Mouse (Mus musculus) gastrocnemius, adult 8-10 months (tissue): ENCODE data around the gene Acaca. TPM values are rescaled to one million over a fixed set of nuclear protein-coding genes. Genes with fewer than 3 reads are reported as not detected.
"Not testable (repeated sequence)": the region's sequence is repeated elsewhere in the genome, so short reads cannot be mapped to it uniquely, and the experiment has no call there.

ENCODE experiments used
- DNase-seq, 2 experiments: peaks; one replicate each; pipeline ENCODE4 v3.0.0; 2022; ENCODE audit warnings: low spot score in 2 of 2
- total RNA-seq, 4 experiments: library from RNA; stranded (reverse); gene quantifications; 2 replicates each; pipeline ENCODE4 v1.2.4; 2022

Gene Acaca
- total RNA-seq, 4 experiments from 2014 or later: 12.2 to 16.7 (median 15.6) TPM

GRCm38 (mm10) chr11:84389332-84389731 is 259.9 kb downstream of the Acaca start:
- DNase-seq: peak; percentile 9 to 16

- DNase-seq: no peak
Observed at GRCm38 (mm10) chr11:84391126-84391525, 261.7 kb downstream of the Acaca start.

- not testable (repeated sequence) for DNase-seq
Observed at GRCm38 (mm10) chr11:84392066-84392465, 262.6 kb downstream of the Acaca start.

GRCm38 (mm10) chr11:84393571-84393970 is 264.1 kb downstream of the Acaca start:
- no peak for DNase-seq

- no peak for DNase-seq
Observed at GRCm38 (mm10) chr11:84395010-84395409, 265.5 kb downstream of the Acaca start.

GRCm38 (mm10) chr11:84406733-84407132 is 277.3 kb downstream of the Acaca start:
- DNase-seq: no peak

- no peak for DNase-seq
Observed at GRCm38 (mm10) chr11:84410383-84410782, 280.9 kb downstream of the Acaca start.

- DNase-seq: no peak
Observed at GRCm38 (mm10) chr11:84410879-84411641, 281.6 kb downstream of the Acaca start.

- no peak for DNase-seq
Observed at GRCm38 (mm10) chr11:84411642-84412018, 282.2 kb downstream of the Acaca start.

- no peak for DNase-seq
Observed at GRCm38 (mm10) chr11:84412201-84412934, 282.9 kb downstream of the Acaca start.

GRCm38 (mm10) chr11:84413111-84413510 is 283.6 kb downstream of the Acaca start:
- DNase-seq: no peak

GRCm38 (mm10) chr11:84420779-84421178 is 291.3 kb downstream of the Acaca start:
- no peak for DNase-seq

GRCm38 (mm10) chr11:84425736-84426632 is 296.5 kb downstream of the Acaca start:
- no peak for DNase-seq

- no peak for DNase-seq
Observed at GRCm38 (mm10) chr11:84426633-84426998, 297.1 kb downstream of the Acaca start.

- DNase-seq: no peak
Observed at GRCm38 (mm10) chr11:84429581-84429980, 300.1 kb downstream of the Acaca start.

GRCm38 (mm10) chr11:84430336-84430735 is 300.9 kb downstream of the Acaca start:
- no peak for DNase-seq

- DNase-seq: no peak
Observed at GRCm38 (mm10) chr11:84434879-84435278, 305.4 kb downstream of the Acaca start.

- no peak for DNase-seq
Observed at GRCm38 (mm10) chr11:84440402-84440801, 310.9 kb downstream of the Acaca start.

GRCm38 (mm10) chr11:84442554-84443331 is 313.3 kb downstream of the Acaca start:
- DNase-seq: no peak
